Mouse (Mus musculus) adrenal gland, adult 2 months (tissue): Measurements from ENCODE around the gene Prol1. TPM values are rescaled to one million over a fixed set of nuclear protein-coding genes. Genes with fewer than 3 reads are reported as not detected.
"Not testable (repeated sequence)": the region's sequence is repeated elsewhere in the genome, so short reads cannot be mapped to it uniquely, and the experiment has no call there.

Experiments used
- DNase-seq: peaks from one replicate; pipeline ENCODE4 v3.0.0; 2021
- long read RNA-seq: library from polyadenylated mRNA; stranded (forward); transcript quantifications from one replicate; pipeline ENCODE4 v2.0.0, GENCODE M21; 2021
- polyA plus RNA-seq: library from polyadenylated mRNA; depleted of rRNA; stranded (reverse); fragments of >200 nt; gene quantifications from 2 replicates; pipeline ENCODE4 v1.2.3, GENCODE M21; 2012; rRNA removed
- total RNA-seq, 2 experiments: library from RNA; stranded (reverse); gene quantifications; 2 replicates each; pipeline ENCODE4 v1.2.3; 2021

The Prol1 gene
- total RNA-seq, result not detected
- polyA plus RNA-seq, result not detected in 2 replicates
- long read RNA-seq, result 0 reads

GRCm38 (mm10) chr5:88317012-88317411 is at the start of gene Prol1:
Gene Prol1, plus strand, starts transcription at chr5:88317312.
- DNase-seq, result no peak

GRCm38 (mm10) chr5:88268619-88269018 is 48.5 kb upstream of the Prol1 start, which contains the start of gene Gm7714:
Gene Gm7714, plus strand, starts transcription at chr5:88268919.
- DNase-seq, result no peak

GRCm38 (mm10) chr5:88311307-88311706 is 5.8 kb upstream of the Prol1 start:
- not testable (repeated sequence) for DNase-seq

GRCm38 (mm10) chr5:88348533-88348932 is 31.4 kb downstream of the Prol1 start:
- DNase-seq, result not testable (repeated sequence)

GRCm38 (mm10) chr5:88364768-88365167 is 47.7 kb downstream of the Prol1 start:
- DNase-seq, result peak; percentile 13

GRCm38 (mm10) chr5:88366886-88367285 is 49.8 kb downstream of the Prol1 start:
- no peak for DNase-seq

- no peak for DNase-seq
Observed at GRCm38 (mm10) chr5:88370578-88371232, 53.6 kb downstream of the Prol1 start.

- DNase-seq, result no peak
Observed at GRCm38 (mm10) chr5:88372563-88372962, 55.5 kb downstream of the Prol1 start.

GRCm38 (mm10) chr5:88375808-88376207 is 58.7 kb downstream of the Prol1 start, which contains the start of gene Amtn:
Gene Amtn, plus strand, starts transcription at chr5:88376108.
- no peak for DNase-seq

Other genes with a start within 250 kb of the Prol1 start
- gene Smr2, start 230.8 kb upstream of the Prol1 start, total RNA-seq, result not detected
- not detected in 2 replicates for gene Smr2, start 230.8 kb upstream of the Prol1 start, polyA plus RNA-seq
- gene Gm11116, start 205.8 kb upstream of the Prol1 start, total RNA-seq, result not detected
- gene Gm11116, start 205.8 kb upstream of the Prol1 start, polyA plus RNA-seq, result not detected in 2 replicates
- gene Gm11115, start 163.2 kb upstream of the Prol1 start, total RNA-seq, result not detected
- gene Gm11115, start 163.2 kb upstream of the Prol1 start, polyA plus RNA-seq, result not detected in 2 replicates
- gene Gm7714, start 48.4 kb upstream of the Prol1 start, total RNA-seq, result not detected
- gene Gm7714, start 48.4 kb upstream of the Prol1 start, polyA plus RNA-seq, result not detected in 2 replicates
- gene Amtn, start 58.8 kb downstream of the Prol1 start, total RNA-seq, result not detected
- not detected in 2 replicates for gene Amtn, start 58.8 kb downstream of the Prol1 start, polyA plus RNA-seq
- not detected for gene Ambn, start 138.7 kb downstream of the Prol1 start, total RNA-seq
- gene Ambn, start 138.7 kb downstream of the Prol1 start, polyA plus RNA-seq, result not detected in 2 replicates
- gene Enam, start 170.7 kb downstream of the Prol1 start, total RNA-seq, result not detected
- not detected in 2 replicates for gene Enam, start 170.7 kb downstream of the Prol1 start, polyA plus RNA-seq
- under 1 TPM; 0.20 to 0.41 TPM for gene Jchain, start 210.6 kb downstream of the Prol1 start, total RNA-seq
- 0.23 and 0.43 TPM in 2 replicates for gene Jchain, start 210.6 kb downstream of the Prol1 start, polyA plus RNA-seq
- gene Utp3, start 237.2 kb downstream of the Prol1 start, total RNA-seq, result 10 to 100 TPM; 31.7 to 40.4 TPM
- gene Utp3, start 237.2 kb downstream of the Prol1 start, polyA plus RNA-seq, result 4.0 and 6.9 TPM in 2 replicates
- 10 to 100 TPM; 26.3 to 29.6 TPM for gene Rufy3, start 247.7 kb downstream of the Prol1 start, total RNA-seq
- 8.3 and 10.2 TPM in 2 replicates for gene Rufy3, start 247.7 kb downstream of the Prol1 start, polyA plus RNA-seq